Mouse (Mus musculus) testis, adult 2 months (tissue): ENCODE measurements around the gene Tkt.

Source experiments
- CTCF ChIP-seq: fragments of 200-500 bp; IDR thresholded peaks from 2 replicates; pipeline ENCODE4 v1.5.1; 2012; ENCODE audit warnings: low read depth, mild to moderate bottlenecking, inconsistent platforms, low read length, moderate library complexity; ENCODE audit not compliant: control insufficient read depth, insufficient read depth, insufficient replicate concordance
- POLR2A ChIP-seq: fragments of 200-500 bp; IDR thresholded peaks from 2 replicates; pipeline ENCODE4 v1.6.1; 2012; ENCODE audit warnings: low read depth, mild to moderate bottlenecking, inconsistent platforms, low read length, moderate library complexity; ENCODE audit not compliant: control insufficient read depth

GRCm38 (mm10) chr14:30579882-30580281, 31.7 kb downstream of the Tkt start:
- TF ChIP-seq POLR2A (no peak), CTCF (no peak)
